Mouse (Mus musculus): ENCODE measurements around the gene Wdr31. TPM values are rescaled to one million over a fixed set of nuclear protein-coding genes. Genes with fewer than 3 reads are reported as not detected.
"Not testable (repeated sequence)": the region's sequence is repeated elsewhere in the genome, so short reads cannot be mapped to it uniquely, and the experiment has no call there.

Gene Wdr31
- polyA plus RNA-seq, 1 experiment: 2.8 TPM

DNA sequence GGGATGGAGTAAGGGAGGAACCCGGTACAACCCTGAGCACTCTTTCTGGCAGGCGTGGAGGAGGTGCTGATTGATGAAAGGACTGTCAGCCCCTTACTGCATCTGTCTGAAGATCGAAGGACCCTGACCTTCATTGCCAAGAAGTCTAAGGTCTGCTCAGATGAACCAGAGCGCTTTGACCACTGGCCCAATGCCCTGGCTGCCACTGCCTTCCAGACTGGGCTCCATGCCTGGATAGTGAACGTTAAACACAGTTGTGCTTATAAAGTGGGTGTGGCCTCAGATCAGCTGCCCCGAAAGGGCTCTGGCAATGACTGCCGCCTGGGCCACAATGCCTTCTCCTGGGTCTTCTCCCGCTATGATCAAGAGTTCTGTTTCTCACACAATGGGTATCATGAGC lies 25.2 kb upstream of the Wdr31 start:
- DNase-seq (ENCODE audit: low spot score): no peak

DNA sequence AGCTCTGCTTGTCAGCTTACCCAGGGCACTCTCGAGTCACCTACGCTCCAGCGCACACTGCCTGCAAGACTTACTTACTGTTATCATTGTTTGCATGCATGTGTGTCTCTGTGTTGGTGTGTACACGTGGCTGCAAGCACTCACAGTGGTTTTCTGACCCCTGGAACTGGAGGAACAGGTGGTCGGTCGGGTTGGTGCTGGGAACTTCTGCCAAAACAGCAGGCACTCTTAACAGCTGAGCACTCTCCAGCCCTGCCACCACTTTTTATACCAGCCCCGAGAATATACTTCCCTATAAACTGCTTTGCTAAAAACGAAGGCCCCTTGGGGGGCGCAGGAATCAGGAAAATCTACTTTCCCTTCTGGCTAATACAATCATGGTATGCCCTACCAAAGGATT lies 23.5 kb upstream of the Wdr31 start:
- no peak for DNase-seq (ENCODE audit: low spot score)

- DNase-seq (ENCODE audit: low spot score): no peak
Observed at GRCm38 (mm10) chr4:62492682-62493081, 22.0 kb upstream of the Wdr31 start.

- DNase-seq (ENCODE audit: low spot score): no peak
Observed at GRCm38 (mm10) chr4:62487914-62488313, 17.2 kb upstream of the Wdr31 start.

- DNase-seq (ENCODE audit: low spot score): no peak
Observed at GRCm38 (mm10) chr4:62487172-62487571, 16.5 kb upstream of the Wdr31 start.

DNA sequence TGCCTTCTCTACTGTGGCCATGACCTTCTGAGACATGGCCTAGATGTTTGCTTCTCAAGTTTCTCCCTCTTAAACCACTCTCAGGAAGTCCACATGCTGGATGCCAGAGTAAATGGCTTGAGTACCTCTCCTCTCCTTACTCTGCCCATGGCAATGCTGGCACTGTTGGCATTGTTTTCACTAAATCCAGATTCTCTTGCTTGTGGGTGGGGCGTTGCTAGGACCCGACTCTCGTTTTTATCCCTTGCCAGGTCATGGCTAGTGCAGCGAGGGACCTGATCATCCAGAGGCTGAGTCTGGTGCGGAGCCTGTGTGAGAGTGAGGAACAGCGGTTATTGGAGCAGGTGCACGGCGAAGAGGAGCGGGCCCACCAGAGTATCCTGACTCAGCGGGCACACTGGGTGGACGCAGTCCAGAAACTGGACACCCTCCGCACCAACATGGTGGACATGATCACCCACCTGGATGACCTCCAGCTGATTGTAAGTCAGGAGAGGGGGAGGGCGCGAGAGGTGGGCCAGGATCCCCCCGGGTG lies 15.5 kb upstream of the Wdr31 start:
- DNase-seq (ENCODE audit: low spot score): no peak

GRCm38 (mm10) chr4:62485450-62486161 lies 14.9 kb upstream of the Wdr31 start:
- DNase-seq (ENCODE audit: low spot score): no peak

- no peak for DNase-seq (ENCODE audit: low spot score)
Observed at GRCm38 (mm10) chr4:62484928-62485327, 14.2 kb upstream of the Wdr31 start.

DNA sequence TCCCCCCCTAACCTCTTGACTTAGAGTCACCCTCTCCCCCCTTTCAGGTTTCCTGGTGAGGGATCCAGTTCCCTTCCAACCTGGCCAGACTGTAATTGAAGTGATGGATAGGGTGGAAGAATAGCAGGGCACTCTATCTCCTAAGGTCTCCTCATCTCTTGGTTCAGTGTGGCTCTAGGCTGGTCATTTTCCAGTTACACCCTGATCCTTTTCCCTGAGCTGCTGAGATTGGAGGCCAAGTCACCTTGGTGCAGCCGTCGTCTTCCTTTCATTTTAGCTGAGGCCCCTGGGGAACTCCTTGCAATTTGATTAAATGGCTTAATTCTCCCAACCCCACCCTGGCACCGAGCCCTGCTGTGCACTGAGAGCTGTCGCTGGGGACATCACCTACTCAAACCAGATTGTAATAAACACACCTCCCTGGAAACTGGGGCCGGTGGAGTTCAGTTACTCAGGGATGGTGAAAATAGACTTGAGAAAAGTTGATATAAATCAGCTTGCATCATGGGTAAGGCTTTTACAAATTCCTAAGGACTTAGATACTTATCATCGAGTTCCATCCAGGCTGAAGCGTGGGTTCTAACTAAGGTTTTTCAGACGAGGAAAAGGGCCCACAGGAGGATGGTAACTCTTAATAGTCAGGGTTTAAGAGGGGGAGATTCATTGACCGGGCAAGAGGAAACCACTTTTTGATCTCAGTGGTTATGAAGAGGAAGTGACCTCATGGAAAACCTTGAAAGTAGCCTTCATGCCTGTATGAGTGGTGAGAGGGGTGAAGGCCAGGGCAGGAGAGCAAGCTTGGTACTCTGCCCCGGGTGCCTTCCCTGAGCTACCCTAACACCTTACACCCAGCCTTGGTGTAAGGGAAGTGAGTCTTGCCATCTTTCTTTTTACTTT lies 10.3 kb upstream of the Wdr31 start:
- no peak for DNase-seq (ENCODE audit: low spot score)

- DNase-seq (ENCODE audit: low spot score): peak; percentile 51
Observed at GRCm38 (mm10) chr4:62479937-62480708, 9.4 kb upstream of the Wdr31 start, which contains the start of gene Bspry. Bspry (plus strand) TSS chr4:62480053.

DNA sequence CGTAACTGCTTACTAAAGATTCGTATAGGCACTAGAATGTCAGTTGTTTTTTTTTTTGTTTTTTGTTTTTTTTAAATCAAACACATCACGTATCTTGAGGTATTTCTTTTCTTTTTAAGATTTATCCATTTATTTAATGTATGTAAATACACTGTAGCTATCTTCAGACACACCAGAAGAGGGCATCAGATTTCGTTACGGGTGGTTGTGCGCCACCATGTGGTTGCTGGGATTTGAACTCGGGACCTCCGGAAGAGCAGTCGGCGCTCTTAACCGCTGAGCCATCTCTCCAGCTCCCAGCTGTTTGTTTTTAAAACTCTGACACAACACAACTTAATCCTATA lies 8.9 kb upstream of the Wdr31 start:
- DNase-seq (ENCODE audit: low spot score): not testable (repeated sequence)

GRCm38 (mm10) chr4:62477542-62478244 lies 7.0 kb upstream of the Wdr31 start:
- no peak for DNase-seq (ENCODE audit: low spot score)

- DNase-seq (ENCODE audit: low spot score): no peak
Observed at GRCm38 (mm10) chr4:62475793-62476192, 5.1 kb upstream of the Wdr31 start.

- DNase-seq (ENCODE audit: low spot score): no peak
Observed at GRCm38 (mm10) chr4:62475131-62475530, 4.4 kb upstream of the Wdr31 start.

DNA sequence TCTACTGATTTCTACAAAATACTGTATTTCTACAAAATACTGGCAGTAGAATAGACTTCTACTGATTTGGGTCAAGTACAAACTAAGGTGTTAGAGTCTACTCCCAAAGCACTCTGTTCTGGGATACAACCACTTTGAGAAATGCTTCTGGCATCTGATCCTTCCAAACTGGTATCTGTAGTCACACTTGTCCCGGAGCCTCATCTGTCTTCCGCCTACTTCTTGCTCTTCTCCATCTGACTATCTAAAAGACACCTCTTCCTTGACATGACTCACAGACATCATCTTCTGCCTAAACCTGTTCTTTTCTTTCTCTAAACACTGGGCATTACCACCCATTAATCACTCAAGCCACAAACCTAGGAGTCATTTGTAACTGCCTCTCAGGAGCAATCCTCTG lies 1.4 kb upstream of the Wdr31 start:
- no peak for DNase-seq (ENCODE audit: low spot score)

DNA sequence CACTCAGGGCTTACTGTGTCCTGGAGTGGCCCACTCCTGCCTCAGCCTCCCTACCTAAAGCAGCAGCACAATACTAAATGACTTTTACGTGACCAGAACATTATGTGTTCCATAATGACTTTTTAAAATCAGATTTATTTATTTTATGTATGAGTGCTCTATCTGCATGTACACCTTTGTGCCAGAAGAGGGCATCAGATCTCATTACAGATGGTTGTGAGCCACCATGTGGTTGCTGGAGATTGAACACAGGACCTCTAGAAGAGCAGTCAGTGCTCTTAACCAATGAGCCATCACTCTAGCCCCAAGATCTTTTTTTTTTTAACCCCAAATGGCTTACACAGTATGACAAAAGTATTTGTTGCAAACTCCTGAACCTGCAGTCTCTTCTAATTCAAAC lies 2.5 kb downstream of the Wdr31 start:
- DNase-seq (ENCODE audit: low spot score): no peak

DNA sequence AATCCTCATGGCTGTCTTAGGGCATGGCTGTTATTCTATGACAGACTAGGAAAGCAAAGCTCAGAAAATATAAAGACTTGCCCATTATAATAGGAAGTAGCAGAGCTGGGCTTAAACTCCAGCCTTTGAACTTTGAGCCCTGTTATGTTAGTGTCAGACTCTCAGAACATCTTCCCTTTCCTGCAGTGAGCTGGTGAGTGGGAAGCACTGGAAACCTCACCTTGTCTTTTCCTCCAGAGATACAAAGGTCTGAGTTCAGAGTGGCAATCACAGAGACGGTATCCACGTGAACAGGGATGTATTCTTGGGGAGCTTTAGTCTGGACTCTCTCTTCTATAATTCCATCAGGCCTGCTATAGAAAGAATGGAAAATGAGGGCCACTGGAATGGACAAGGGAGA lies 7.6 kb downstream of the Wdr31 start:
- DNase-seq (ENCODE audit: low spot score): no peak

- DNase-seq (ENCODE audit: low spot score): no peak
Observed at GRCm38 (mm10) chr4:62460348-62460747, 10.3 kb downstream of the Wdr31 start.

DNA sequence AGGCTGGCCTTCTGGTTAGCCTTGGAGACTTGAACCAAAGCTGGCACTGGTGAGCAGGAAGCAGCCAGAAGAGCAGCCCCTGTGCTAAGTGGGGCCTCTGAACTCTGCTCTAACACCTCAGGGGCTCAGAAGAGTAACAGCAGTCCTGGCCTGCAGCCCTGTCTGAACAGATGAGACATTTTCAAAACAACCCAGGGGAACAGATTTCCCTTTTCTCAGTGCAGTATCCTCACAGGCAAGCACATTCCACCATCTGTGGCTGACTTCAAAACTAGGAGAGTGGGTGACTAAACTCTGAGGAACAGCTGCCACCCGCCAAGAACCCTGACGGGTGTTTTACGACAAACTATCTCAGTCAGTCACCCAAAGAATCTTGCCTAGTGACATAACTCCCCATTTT lies 11.6 kb downstream of the Wdr31 start:
- no peak for DNase-seq (ENCODE audit: low spot score)

DNA sequence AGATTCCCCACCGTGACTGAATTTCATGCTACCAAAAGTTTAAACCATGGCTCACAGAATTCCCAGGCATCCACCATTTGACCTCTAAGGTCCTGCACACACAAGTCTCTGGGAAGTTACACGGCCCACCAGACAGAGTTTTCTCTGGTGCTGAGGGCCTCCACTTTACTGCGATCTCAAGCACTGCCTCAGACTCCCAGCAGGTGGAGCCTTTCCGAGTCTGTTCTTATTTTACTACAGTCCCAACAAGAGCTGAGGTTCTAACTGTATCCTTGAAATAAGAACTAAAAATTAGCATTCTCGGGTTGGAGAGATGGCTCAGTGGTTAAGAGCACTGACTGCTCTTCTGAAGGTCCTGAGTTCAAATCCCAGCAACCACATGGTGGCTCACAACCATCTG lies 15.7 kb downstream of the Wdr31 start:
- DNase-seq (ENCODE audit: low spot score): no peak

DNA sequence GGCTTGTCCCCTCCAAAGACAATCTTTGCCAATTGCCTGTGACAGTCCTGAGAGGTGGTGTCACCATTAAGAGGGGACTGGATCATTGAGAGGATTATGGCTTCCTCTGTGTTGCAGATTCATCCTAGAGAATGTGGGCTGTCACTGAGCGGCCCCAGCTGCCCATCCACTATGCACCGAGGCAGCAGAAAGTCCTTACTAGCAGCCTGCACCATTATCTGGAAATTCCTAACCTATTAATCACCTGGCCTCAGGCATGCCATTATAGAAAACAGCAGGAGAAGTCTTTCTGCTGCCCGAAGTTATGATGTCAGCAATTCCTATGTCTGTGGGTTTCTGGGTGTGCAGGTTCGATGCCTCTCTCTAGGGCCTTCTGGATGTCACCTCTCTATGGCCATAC lies 29.7 kb downstream of the Wdr31 start:
- no peak for DNase-seq (ENCODE audit: low spot score)

- DNase-seq (ENCODE audit: low spot score): no peak
Observed at GRCm38 (mm10) chr4:62440544-62440943, 30.2 kb downstream of the Wdr31 start.
